Mouse (Mus musculus) cerebellum, adult 2 months (tissue): ENCODE data around the gene Rnase4.

Experiments used
- CTCF ChIP-seq: fragments of 200-500 bp; IDR thresholded peaks from 2 replicates; pipeline ENCODE4 v1.5.1; 2011; ENCODE audit warnings: low read depth, mild to moderate bottlenecking, control low read depth, low read length, moderate library complexity, borderline replicate concordance; ENCODE audit not compliant: insufficient read depth
- POLR2A ChIP-seq: fragments of 200-500 bp; IDR thresholded peaks from 2 replicates; pipeline ENCODE4 v1.6.1; 2011; ENCODE audit warnings: low read length, control low read depth, borderline replicate concordance; ENCODE audit not compliant: insufficient read depth

GRCm38 (mm10) chr14:51094921-51095320, 4.0 kb downstream of the Rnase4 start:
- TF ChIP-seq CTCF (no peak), POLR2A (no peak)
